Mouse (Mus musculus) heart, postnatal 14 days (tissue): Measurements from ENCODE around the gene Alg14. TPM values are rescaled to one million over a fixed set of nuclear protein-coding genes. Genes with fewer than 3 reads are reported as not detected.

Source experiments
- DNase-seq, 2 experiments: peaks; one replicate each; pipeline ENCODE4 v3.0.0; 2021 to 2022
- intact Hi-C: fragments of 180-260 bp; cut with DNase I; formaldehyde crosslinking; loops from one replicate; pipeline ENCODE4 v1.15.1; 2025
- total RNA-seq, 2 experiments: library from RNA; stranded (reverse); gene quantifications; 2 replicates each; pipeline ENCODE4 v1.2.3; 2021

Alg14 gene
- total RNA-seq, 2 experiments from 2014 or later = 14.4 to 15.1 TPM

DNA sequence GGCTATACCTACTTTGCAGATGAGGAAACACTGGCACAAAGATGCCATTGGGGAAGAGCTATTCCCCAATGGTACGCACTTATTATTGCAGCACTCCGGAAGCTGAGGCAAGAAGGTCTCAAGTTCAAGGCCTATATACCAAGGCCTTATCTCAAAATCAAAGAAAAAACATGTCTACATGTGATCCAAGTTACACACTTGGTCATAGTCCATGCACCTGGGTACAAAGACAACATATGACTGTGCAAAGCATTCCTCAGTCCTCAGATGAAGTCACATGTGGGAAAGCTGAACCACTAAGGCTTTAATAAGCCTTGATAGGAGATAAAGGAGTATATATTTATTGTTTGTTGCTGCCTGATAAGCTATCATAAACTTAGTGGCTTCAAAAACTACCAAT, 17.6 kb upstream of the Alg14 start:
- intact Hi-C loops = no loop called here
- no peak for DNase-seq

DNA sequence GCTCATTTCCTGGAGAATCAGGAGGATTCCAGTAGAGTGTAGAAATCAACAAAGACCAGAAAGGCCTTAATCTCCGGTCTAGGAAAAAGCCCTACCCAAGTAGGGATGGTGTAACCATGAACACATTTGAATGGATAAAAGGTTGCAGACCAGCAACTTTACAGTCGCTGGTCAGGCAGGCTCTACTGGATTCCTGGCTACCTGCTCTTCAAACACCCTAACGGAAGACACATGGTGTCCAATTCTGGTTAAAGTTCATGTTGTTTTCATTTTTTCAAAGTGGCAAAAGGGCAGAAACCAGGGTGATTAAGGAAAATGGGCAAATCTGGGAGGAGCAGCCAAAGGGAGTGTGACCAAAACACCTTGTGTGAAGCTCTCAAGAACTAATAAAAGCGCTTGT, 14.6 kb upstream of the Alg14 start:
- intact Hi-C loops = no loop called here

GRCm38 (mm10) chr3:121277557-121277956, 14.0 kb upstream of the Alg14 start:
- peak; percentile 58 to 66 for DNase-seq
- intact Hi-C loops = no loop called here

More for the DNA sequence above, 14.6 kb upstream of the Alg14 start:
- DNase-seq = no peak

DNA sequence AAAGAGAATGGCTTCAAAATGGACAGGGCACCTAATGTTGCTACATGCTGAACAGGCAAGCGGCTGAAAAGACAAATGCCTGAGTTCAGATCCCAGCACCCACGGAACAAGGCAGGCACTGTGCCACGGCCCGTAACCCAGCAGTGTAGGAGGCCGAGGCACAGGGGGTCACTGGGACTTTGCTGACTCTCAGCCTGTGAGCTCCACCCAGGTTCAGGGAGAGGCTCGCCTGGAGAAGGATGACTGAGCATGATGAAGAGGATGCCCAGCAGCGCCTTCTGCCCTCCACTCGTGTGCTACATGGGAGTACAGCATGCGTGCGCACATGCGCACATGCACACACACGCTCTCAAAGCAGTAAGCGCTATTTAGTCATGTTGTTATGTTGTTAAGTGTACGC, 11.9 kb upstream of the Alg14 start:
- intact Hi-C loops = no loop called here
- no peak for DNase-seq

- intact Hi-C loops = no loop called here
- no peak for DNase-seq
These were observed 8.6 kb upstream of the Alg14 start, which contains the start of gene Tmem56 for GRCm38 (mm10) chr3:121282998-121283397. Tmem56 (minus strand) TSS chr3:121283098.

DNA sequence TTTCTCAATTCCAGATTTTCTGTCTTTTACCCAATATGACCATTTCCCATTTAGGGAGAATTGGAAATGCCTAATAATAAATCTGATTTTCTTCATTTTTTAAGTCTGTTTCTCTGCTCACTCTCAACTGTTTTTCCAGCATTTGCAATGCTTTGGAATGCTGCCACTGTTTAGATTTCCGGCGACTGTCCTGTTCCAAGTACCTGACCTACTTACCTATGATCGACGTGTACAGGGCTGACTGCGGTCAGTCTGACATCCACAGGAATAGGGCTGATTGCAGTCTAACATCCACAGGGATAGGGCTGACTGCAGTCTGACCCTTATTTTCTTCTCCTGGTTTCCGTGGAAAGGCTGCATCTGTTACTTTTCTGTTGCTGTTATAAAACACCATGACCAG, 6.4 kb upstream of the Alg14 start:
- DNase-seq = no peak
- intact Hi-C loops = no loop called here

DNA sequence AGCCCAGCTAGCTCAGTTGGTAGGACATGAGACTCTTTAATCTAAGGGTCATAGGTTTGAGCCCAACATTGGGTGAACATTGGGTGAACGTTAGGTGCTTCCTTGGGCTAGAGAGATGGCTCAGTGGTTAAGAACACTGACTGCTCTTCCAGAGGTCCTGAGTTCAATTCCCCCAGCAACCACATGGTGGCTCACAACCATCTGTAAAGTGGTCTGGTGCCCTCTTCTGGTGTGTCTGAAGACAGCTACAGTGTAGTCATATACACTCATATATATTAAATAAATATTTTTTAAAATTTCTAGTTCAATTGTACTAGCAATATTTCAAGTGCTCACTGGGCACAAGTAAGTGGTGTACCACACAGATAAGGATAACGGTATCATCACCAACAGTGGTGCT, 4.4 kb upstream of the Alg14 start:
- no peak for DNase-seq
- intact Hi-C loops = no loop called here

DNA sequence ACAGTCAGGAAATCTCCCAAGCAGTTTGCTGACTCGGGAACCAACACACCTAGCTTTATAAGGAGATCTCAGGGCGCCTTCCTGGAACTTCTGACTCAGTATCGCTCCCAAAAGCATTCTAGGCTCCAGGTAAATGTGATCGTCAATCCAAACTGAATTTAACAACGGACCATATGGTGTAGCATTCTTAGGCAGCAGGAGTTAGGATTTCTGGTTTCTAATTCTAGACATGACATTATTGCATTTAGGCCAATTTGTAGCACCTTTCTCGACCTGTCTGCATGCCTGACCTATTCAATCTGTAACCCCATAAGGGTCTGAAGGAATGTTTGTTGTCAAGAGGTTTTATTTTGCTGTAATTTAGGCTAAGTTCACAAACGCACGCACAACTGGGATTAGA, 892 bp upstream of the Alg14 start:
- intact Hi-C loops = no loop called here
- DNase-seq = no peak

- intact Hi-C loops = no loop called here
- no peak for DNase-seq
These were observed 381 bp upstream of the Alg14 start for GRCm38 (mm10) chr3:121291225-121291559.

DNA sequence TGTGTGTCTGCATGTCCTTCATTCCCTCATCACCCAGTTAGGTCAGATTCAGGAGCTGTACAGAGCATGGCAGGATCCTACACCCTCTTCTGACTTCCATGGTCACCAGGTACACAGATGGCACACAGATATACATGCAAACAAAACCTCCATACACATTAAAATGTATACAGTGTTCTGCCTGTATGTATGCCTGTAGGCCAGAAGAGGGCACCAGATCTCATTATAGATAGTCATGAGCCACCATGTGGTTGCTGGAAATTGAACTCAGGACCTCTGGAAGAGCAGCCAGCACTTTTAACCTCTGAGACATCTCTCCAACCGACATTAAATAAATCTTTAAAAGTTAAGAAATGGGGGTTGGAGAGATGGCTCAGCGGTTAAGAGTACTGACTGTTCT, 2.6 kb downstream of the Alg14 start:
- intact Hi-C loops = no loop called here
- DNase-seq = no peak

DNA sequence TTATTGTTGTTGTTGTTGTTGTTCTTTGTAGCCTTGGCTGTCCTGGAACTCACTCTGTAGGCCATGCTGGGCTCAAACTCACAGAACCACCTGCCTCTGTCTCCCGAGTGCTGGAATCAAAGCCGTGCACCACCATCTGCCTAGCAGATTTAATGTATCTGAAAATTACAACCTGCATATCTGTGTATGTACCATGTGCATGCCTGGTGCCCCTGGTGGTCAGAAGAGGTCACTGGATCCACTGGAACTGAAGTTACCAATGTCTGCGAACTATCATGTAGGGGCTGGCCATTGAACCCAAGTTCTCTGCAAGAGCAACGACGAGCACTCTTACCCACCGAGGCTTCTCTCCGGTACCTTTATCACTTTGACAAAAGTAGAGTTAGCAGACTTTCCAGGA, 15.1 kb downstream of the Alg14 start:
- intact Hi-C loops = loop anchor here (1.0 to 10.0 kb wide), 5 partner anchors 118 to 458 kb away; partner anchors contain the start of gene Rwdd3
- DNase-seq = peak in 1 of 2 experiments; percentile 9

- intact Hi-C loops = loop anchor here (1.0 to 10.0 kb wide), 5 partner anchors 117 to 457 kb away; partner anchors contain the start of gene Rwdd3
- DNase-seq = peak; percentile 76 to 85
These were observed 16.1 kb downstream of the Alg14 start for GRCm38 (mm10) chr3:121307532-121308234.

DNA sequence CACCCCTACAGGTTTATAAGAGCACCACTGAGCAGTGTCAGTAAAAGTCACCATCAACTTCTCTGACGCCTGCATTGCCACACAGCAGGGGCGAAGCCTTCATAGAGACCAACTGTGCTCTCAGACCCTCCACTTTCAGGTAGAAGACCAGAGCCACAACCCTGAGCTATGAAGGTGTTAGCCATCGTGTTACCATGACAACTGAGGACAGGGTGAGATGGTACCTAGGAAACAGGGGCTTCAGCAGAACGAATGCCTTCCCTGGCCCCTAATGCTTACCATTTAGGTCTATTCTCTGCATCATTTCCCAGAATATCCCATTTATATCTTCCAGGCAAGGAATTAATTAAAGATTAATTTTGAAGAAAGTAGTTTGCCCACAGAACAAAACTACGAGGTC, 17.4 kb downstream of the Alg14 start:
- intact Hi-C loops = loop anchor here (5.0 to 10.0 kb wide), 3 partner anchors 137 to 456 kb away; partner anchors contain the start of gene Rwdd3
- DNase-seq = no peak

GRCm38 (mm10) chr3:121309429-121309828, 17.9 kb downstream of the Alg14 start:
- intact Hi-C loops = loop anchor here (5.0 to 10.0 kb wide), 3 partner anchors 137 to 455 kb away; partner anchors contain the start of gene Rwdd3
- DNase-seq = no peak

DNA sequence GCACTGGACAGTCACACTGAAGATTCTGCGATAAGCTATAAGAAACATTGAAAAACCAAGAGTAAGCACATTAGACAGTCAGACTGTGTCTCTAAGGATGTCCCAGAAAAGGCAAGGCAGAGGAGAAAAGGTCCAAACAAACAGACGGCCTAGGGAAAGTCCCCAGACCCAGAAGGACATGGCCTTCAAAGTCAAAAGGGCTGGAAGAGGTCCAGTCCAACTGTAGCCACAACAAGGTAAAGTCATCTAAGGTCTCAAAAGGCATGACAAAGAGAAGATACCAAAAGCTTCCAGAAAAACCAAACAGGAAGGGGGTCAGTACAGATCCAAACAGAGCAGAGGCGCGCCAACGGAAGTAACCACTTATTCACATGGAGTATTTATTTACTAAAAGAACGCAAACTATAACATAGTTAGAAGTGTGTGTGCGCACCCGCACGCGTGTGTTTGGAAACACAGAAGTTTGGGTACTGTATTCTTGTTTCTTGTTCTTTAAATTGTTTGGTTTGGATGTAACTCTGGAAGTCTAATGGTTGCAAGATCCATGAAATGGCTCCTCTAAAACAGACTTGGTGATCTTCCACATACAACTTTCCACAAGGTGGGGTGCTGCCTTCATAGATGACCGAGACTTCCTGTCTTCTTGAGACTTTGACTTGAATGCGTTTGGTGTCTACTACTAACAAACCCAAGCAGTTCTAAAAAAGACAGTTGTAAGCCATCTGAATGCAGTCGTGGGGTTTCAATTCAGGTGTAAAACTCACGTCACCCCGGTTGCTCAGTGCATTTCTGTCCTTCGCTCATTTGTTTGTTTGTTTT, 18.5 kb downstream of the Alg14 start:
- intact Hi-C loops = loop anchor here (5.0 to 10.0 kb wide), 4 partner anchors 42 to 455 kb away; partner anchors contain the start of gene Rwdd3
- DNase-seq = no peak

DNA sequence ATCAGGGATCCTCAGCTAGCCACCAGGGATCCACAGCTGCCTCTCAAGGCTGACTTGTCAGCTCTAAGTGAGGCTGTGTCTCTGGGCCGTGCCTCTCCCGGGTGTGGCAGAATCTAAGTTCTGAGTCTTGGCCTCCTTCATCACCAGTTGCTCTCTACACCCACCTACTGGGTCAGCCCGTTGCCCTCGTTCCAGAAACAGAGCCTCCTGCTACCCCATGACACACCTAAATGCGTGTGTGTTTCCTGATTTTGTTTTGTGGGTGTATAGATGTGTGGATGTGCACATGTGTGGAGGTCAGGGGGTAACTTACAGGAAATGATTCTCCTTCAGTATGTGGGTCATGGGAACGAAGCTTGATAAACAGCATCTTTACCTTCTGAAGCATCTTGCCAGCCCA, 20.9 kb downstream of the Alg14 start:
- DNase-seq = no peak
- intact Hi-C loops = loop anchor here (5.0 kb wide), 1 partner anchor 40 kb away; no protein-coding TSS in a partner anchor

GRCm38 (mm10) chr3:121312979-121313378, 21.4 kb downstream of the Alg14 start:
- intact Hi-C loops = loop anchor here (5.0 kb wide), 1 partner anchor 39 kb away; no protein-coding TSS in a partner anchor
- no peak for DNase-seq

- DNase-seq = no peak
- intact Hi-C loops = loop anchor here (5.0 kb wide), 1 partner anchor 38 kb away; no protein-coding TSS in a partner anchor
These were observed 22.6 kb downstream of the Alg14 start for GRCm38 (mm10) chr3:121314149-121314548.

GRCm38 (mm10) chr3:121315498-121315897, 23.9 kb downstream of the Alg14 start:
- no peak for DNase-seq
- intact Hi-C loops = no loop called here

DNA sequence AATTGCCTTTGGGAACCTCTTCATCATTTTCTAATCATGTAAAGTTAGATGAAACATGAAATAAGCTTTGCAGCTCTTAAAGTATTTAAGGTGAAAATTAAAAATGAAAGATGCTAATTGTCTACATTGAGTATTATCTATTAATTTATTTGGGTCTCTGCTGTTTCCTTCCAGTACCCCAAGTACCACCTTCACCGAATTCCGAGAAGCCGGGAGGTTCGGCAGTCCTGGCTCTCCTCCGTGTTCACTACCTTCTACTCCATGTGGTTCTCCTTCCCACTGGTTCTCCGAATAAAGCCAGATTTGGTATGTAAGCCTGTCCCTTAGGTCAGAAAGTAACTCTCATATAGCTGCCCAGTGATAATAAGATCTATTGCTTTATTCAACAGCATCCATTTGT, 28.3 kb downstream of the Alg14 start:
- no peak for DNase-seq
- intact Hi-C loops = no loop called here

DNA sequence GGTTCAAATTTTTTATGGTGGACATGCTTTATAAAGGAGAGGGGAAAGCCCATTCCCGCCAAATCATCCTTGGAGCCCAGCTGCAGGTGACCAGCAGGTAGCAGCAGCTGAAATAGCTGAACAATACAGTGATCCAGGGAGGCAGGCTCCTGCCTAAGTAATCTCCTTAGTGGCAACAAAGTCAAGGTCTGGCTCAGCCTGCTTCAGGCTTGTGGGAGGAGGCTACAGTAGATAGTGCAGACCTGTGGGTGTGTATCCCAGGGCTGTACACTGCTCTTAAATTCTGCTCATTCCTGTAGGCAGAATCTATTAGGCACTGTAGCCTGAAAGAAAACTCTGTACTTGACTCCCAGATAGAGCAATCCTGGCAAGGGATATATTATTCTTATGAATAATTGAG, 29.3 kb downstream of the Alg14 start:
- no peak for DNase-seq

More for the DNA sequence above, 29.3 kb downstream of the Alg14 start:
- intact Hi-C loops = no loop called here
